14 mouse cellular contexts compared by ENCODE assay signal in the genomic region with DNA sequence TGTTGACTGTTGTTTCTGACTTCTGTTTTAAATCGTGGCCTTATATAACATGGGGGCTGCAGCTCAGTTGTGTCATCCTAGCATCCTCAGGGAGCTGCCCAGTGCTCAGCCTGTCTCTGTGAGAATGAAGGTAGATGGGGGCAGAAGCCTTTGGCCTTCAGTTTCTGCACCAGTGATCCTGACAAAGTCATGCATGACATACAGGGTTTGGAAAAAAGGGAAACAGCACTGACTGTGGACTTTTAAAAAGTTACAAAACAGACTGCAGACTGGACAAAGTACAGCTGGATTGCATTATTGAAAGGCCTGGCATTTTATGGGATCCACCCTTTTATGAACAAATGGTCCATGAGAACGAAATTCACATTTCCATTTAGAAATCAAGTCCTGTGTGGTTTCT.
A peak's percentile ranks its signal among the peaks of the same experiment; 100 is the strongest.
DNase-seq lines count a peak whose midpoint lies in the region.
"Had no signal": no experiment of that assay in that cellular context is flagged by ENCODE, and none has a peak within 500 bp of the region (broad histone marks: within the 10 kb centered on the region; RNA-seq: fewer than 3 reads in every experiment).

No protein-coding gene starts in this region.

- intact Hi-C loops in heart, postnatal 36 days (cut with DNase I), result no loop called here

- DNase-seq in heart, adult 11 months, result peak; percentile 89
- no peak for DNase-seq in heart, postnatal 36 days
- peak; percentile 68 to 87 for DNase-seq in kidney, adult 8-10 months
- DNase-seq in kidney, postnatal 36 days, result peak; percentile 60 to 86
- DNase-seq in testis, postnatal 14 days (ENCODE audit: low spot score), result no peak
- DNase-seq in left cerebral cortex, adult 11 months (ENCODE audit: low spot score), result no peak
- DNase-seq in cerebellum, adult 18-20 months, result no peak
- DNase-seq: heart, postnatal 10 days; lung, adult 18-20 months had no signal

- 0 out of 2 replicates have a peak overlapping the region, but pooled peaks have one; percentile 41 for H3K27ac ChIP-seq in brown adipose tissue, adult 24 weeks (replicated peaks; ENCODE audit: low read depth, low read length)
- H3K27ac ChIP-seq: forebrain, embryonic 15.5 days; hindbrain, embryonic 15.5 days; midbrain, embryonic 13.5 days had no signal

- H3K4me3 ChIP-seq in brown adipose tissue, adult 24 weeks (ENCODE audit: insufficient read depth, low read depth, low read length), result no peak overlapping the region
- H3K4me3 ChIP-seq: forebrain, embryonic 15.5 days; hindbrain, embryonic 15.5 days; layer of hippocampus, adult 2 months; midbrain, embryonic 13.5 days had no signal

- peaks cover 26% of the 10 kb centered on the region for H3K4me1 ChIP-seq in brown adipose tissue, adult 24 weeks (ENCODE audit: control insufficient read depth, insufficient read depth, insufficient read length, low read length)
- H3K4me1 ChIP-seq: forebrain, embryonic 15.5 days had no signal

Comparison
In these comparisons a context has a peak if more than half of its experiments do, and no peak if none do; other contexts are left out.
1. DNase-seq: peak in heart, adult 11 months (single experiment), kidney, adult 8-10 months (2 of 2) and kidney, postnatal 36 days (2 of 2); none in heart, postnatal 36 days (0 of 2), testis, postnatal 14 days (single experiment), left cerebral cortex, adult 11 months (single experiment) and cerebellum, adult 18-20 months (0 of 2).